Mouse (Mus musculus) cerebellum, postnatal 36 days (tissue): ENCODE data around the gene Dyrk3.

Source experiments
- DNase-seq, 2 experiments: peaks; one replicate each; pipeline ENCODE4 v3.0.0; 2021 to 2022; ENCODE audit warnings: mixed read lengths in 2 of 2

Dyrk3 gene

GRCm38 (mm10) chr1:131110525-131111106 is 27.5 kb downstream of the Dyrk3 start:
- DNase-seq = no peak

DNA sequence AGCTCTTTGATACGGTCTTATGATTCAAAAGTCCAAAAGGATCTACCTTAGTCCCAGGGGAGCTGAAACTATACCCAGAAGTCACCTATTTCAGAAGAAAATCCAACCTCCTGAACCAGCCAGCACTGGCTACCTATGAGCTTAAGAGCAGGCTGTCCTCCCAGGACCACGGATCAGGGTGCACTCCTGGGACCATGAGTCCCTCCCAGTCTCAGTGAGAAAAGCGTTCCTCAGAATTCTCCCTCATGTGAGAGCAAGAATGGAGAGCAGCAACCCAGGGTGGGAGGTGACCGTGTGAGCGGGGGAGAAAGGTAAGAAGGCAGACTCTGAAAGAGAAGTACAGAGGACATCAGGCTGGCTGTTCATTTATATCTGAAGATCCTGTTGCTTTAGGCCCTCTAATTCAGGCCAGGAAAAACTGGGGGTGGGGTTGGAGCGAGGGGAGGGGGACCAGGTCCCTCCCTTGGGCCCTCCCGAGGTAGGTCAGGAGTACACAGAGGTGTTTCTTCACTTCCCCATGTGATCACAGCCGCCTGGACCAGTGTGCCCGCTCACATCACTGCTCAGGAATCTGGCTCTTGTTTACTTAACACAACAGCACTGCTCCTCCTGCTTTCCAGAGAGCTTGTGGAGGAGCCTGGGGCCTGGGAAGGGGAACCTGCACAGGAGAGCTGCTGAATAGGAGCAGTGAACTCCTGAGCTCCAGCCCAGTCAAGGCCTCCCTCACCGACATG is 30.4 kb downstream of the Dyrk3 start:
- no peak for DNase-seq

DNA sequence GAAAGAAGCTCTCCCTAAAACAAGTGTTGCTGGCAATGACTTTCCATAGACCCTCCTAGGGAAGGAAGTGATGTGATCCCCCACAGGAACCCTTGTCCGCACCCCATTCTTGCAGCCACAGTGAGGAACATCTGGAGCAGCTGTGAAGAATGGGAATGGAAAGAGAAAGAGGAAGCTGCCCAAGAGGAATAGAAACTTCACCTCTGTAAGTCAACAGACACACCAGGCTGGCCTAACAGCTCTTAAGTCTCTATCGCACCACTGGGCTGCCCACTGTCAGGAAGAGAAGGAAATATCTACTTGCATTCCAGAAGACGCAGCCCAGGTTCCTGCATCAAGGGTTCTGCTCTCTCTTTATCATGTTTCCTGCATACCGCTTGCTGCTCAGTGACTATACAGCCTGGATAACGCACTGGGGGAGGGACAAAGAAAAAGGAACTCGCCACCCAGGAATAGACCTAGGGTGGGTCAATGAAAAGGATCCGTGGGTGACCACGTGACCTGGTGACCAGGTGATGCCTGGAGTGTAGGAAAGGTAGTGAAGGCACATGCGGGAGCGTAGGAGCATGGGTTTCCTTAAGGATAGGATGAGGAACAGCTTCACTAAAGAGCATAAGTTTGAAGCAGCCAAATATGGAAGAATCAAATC is 34.2 kb downstream of the Dyrk3 start:
- no peak for DNase-seq

DNA sequence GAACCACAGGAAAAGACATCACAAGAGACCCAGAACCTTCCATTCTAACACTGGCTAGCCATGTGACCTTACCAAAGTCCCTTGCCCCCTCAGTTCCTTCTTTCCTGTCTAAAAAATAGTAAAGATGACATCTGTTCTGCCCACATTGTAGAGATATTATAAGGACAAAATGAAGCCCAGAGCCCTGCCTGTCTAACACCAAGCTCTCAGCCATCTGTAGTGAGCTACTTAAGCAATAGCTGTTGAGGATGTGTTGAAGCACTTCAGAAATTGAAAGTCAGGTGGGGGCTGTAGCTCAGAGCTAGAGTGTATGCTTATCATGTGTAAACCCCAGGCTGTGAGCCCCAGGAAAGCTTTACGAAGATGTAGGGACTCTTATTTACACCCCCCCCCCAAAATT is 37.3 kb downstream of the Dyrk3 start:
- no peak for DNase-seq

- peak; percentile 82 to 88 for DNase-seq
Observed at GRCm38 (mm10) chr1:131097700-131098094, 40.4 kb downstream of the Dyrk3 start, which contains the start of gene Mapkapk2. Mapkapk2 (minus strand) TSS chr1:131097826.

- peak; percentile 41 to 47 for DNase-seq
Observed at GRCm38 (mm10) chr1:131096803-131097699, 41.1 kb downstream of the Dyrk3 start.

DNA sequence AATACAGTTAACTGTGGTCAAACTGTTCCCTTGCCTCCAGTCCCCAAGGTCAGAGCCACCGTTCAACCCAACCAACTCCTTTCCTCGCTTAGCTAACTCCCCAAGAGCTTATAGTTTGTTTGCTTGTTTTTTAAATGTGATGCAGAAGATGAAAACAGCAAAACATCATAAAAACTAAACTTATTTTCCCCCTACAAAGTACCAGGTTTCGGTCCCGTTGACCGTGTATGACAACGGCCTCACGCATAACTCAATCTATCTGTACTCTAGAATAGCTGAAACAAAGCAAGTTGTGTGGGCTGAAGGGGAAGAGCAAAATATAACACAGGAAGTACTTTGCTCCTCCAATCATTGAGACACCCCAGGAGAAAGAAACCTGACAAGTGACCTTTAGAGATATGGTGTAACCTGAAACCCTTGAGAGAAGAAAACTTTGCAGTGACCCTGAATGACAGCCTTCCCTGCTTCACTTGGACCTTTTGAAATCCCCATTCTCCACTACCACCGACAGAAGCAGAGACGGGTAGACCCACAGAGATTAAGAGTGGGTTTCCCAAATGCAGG is 41.9 kb downstream of the Dyrk3 start:
- DNase-seq = no peak

GRCm38 (mm10) chr1:131095574-131095973 is 42.6 kb downstream of the Dyrk3 start:
- DNase-seq = no peak

- DNase-seq = no peak
Observed at GRCm38 (mm10) chr1:131093889-131094288, 44.3 kb downstream of the Dyrk3 start.

GRCm38 (mm10) chr1:131092846-131093245 is 45.3 kb downstream of the Dyrk3 start:
- DNase-seq = no peak

GRCm38 (mm10) chr1:131092173-131092572 is 46.0 kb downstream of the Dyrk3 start:
- DNase-seq = no peak

GRCm38 (mm10) chr1:131091481-131091880 is 46.7 kb downstream of the Dyrk3 start:
- no peak for DNase-seq

GRCm38 (mm10) chr1:131090877-131091276 is 47.3 kb downstream of the Dyrk3 start:
- no peak for DNase-seq

DNA sequence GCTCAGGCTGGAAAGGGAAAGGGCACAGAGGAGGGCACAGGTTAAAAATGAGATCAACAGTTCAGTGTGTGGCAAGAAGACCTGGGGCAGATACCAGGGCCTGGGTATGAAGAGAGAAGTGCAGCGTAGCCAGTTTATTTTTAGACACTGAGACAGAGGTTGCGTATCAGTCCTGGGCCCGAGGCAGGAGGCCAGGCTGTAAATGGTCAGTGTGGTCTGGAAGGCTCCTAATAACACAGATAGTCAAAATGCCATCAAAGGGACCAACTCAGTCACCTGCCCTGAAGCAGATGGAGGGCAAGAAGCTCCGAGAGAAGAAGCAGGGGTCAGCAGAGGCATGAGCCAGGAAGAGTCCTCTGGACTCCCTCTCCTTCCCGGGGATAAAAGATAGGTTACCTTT is 47.9 kb downstream of the Dyrk3 start:
- no peak for DNase-seq

GRCm38 (mm10) chr1:131089525-131090127 is 48.5 kb downstream of the Dyrk3 start:
- DNase-seq = no peak

GRCm38 (mm10) chr1:131088547-131088946 is 49.6 kb downstream of the Dyrk3 start:
- DNase-seq = no peak

GRCm38 (mm10) chr1:131086907-131087306 is 51.2 kb downstream of the Dyrk3 start:
- no peak for DNase-seq

GRCm38 (mm10) chr1:131085957-131086739 is 52.0 kb downstream of the Dyrk3 start:
- DNase-seq = no peak

GRCm38 (mm10) chr1:131085272-131085671 is 52.9 kb downstream of the Dyrk3 start:
- DNase-seq = no peak

GRCm38 (mm10) chr1:131084289-131084688 is 53.9 kb downstream of the Dyrk3 start:
- no peak for DNase-seq

GRCm38 (mm10) chr1:131083609-131084008 is 54.5 kb downstream of the Dyrk3 start:
- DNase-seq = no peak
